Mouse (Mus musculus) adrenal gland, adult (tissue): Measurements from ENCODE around the gene Angpt4.

ENCODE experiments used
- DNase-seq, 2 experiments: peaks; one replicate each; pipeline ENCODE4 v3.0.0; 2022 to 2023; ENCODE audit warnings: low spot score in 1 of 2; ENCODE audit not compliant: inconsistent age in 2 of 2

Angpt4 gene

DNA sequence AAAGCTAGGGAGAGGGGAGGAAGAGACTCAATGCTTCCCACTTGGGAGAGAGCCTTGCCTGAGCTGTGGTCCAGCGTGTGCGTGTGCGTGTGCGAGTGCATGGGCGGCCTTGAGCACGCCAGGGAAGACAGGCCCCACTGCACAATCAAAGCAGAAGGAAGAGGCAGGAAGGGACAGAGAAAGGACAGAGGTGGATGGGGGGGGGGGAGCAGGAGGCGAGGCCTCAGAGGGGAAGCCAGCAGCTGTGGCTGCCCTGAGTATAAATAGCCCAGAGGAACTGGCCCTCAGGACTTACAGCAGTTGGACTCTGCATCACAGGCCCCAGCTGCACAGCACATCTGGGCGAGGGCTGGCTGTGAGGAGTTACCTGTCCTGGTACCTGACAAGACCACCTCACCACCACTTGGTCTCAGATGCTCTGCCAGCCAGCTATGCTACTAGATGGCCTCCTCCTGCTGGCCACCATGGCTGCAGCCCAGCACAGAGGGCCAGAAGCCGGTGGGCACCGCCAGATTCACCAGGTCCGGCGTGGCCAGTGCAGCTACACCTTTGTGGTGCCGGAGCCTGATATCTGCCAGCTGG, at the start of gene Angpt4:
Gene Angpt4, plus strand, starts transcription at position 292 of the 582 bp plus-strand sequence.
- no peak for DNase-seq

DNA sequence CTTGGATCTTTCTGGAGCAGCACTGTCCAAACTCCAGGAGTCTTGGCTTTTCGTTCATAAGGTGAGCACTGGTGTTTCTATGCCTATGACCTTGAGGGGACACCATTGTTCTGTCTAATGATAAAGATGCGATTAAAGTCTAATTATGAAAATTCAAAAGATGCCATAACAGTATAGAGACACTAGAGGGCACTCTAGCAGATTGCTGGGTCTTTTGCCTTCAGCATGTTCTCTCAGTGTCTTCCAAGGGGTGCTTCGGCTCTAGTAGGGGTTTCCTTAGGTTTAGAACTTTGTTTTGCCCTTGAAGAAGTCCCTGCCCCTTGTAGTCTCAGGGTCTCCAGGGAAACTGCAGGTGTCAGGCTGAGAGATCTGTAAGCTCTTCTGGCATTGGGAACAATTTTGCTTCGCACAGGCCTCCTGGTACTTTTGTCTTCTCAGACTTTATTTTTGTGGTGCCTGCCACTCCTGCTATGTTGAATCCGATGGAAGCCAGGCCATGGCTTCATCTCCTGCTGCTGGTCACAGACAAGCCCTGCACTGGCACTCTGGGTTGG, 48.7 kb upstream of the Angpt4 start:
- DNase-seq = no peak

DNA sequence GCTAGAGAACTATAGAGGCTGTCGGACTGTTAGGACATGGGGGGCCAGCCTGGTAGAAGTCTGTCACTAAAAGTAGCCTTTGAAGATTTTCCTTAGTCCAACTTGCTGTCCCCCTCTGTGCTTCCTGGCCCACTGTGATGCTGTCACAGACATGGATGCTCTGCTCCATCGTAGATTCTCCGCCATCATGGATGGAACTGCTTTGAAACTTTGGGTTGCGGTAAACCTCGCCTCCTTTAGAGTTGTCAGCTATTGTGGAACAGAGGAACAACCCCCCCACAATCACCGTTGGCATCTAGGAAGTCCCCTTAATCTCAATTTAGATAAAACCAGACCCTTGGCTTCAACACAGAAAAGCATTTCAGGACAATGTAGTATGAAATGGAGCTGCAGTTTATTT, 46.1 kb upstream of the Angpt4 start:
- DNase-seq = no peak

DNA sequence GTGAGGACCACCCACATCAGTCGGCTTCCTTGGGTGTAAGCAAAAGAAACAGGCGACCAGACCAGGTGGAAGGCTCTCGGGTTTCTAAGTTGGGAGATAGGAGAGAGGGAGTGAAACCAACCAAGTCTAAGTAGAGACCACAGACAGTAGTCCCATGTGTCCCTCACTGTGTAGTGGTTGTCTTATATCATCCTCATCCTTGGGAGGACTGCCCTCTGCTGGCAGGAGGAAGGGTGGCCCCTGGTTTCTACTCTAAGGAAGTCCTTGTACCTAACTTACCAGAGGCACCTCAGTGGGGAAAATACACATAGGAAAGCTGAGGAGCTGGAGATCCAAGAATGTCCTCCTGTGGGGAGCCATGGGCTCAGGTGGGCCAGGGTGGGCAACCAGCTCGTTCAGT, 44.5 kb upstream of the Angpt4 start:
- DNase-seq = peak; percentile 49 to 81

DNA sequence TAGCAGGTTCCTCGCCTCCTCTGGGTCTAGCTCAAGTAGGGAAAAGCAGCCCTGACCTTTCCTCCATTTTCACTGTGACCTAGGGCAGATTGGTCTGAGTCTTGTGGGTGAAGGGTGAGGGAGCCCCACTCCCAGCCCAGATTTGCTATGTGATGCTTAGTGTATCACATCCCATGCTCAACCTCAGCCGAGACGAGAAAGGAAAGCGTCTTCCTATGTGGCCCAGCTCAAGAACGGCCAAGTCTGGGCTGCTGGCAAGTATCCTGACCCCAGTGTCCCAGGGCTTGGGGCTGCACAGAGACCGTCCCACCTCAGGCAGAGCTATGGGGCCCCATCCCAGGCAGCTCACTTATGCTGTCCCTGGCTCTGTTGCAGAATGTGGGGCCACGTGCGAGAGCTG, 42.8 kb upstream of the Angpt4 start:
- no peak for DNase-seq

DNA sequence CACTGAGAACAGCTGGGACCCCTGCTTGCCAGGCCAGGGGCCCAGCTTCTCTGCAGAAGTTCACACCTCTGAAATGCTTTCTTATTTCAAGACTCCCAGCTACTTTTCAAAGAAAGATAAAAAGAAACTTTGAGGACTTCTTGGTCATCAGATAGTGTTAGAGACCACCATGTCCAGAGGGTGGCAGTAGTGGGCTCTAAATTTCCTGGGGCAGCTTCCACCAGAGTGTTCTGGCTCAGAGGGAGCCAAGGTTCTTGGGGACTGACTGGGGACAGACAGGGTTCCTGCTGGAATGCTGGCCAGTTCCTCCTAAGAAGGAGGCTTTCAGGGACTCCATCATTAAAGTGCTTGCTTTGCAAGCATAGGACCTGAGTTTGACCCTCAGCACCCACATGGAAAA, 36.5 kb upstream of the Angpt4 start:
- peak; percentile 13 to 53 for DNase-seq

DNA sequence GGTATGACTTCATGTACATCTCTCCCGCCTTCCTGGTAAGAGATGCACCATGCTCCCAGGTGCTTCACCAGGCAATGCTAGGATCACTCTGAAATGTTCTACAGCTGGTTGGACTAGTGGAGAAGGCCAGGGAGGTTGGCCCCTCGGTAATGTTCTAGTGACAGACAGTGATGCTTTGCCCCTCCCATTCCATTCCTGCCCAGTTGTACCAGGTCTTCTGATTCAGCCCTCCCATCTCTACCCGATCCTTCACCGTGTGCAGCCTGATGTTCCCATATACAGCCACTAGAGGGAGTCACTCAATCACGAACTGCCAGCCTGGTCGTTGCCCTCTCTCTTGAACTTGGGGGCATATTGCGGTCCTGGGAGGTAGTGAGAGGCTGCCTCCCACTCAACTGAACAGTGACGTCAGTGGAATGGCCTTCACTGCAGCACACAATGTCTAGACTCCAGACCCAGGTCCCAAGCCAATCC, 35.0 kb upstream of the Angpt4 start:
- DNase-seq = peak; percentile 45 to 86

DNA sequence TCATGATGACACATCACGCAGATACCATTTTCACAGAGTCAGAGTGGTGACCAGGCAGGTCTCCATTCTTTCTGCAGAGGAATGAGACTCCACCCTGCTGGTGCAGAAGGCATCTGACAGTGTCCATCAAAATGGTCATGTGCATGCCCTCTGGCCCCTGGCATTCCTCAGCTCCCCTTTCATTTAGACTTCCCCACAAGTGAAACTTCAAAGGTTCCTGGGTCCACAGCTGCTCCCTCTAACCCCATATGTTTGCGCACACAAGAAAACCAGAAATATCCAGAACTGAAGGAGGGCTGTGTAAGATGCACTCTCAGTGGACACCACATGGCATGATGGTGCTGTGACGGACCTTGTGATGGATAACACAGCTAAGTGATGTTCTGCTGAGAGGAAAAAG, 32.4 kb upstream of the Angpt4 start:
- DNase-seq = no peak

DNA sequence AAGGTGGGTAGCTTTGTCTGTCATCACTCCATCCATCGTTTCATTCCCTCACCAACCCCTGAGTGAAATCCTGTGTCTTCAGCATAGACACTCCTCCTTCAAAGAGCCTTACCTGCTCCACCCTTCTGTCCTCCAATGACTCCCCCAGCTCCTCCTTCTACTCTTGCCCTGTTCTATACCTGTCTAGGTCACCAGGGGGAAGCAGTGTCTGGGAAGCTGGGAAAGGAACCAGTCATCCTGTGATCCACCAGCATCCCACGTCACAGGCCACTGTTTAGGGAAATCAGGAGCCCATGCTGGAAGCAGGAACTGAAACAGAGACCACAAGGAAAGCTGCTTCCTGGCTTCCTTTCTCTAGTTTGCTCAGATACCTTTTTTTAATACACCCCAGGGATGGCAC, 31.2 kb upstream of the Angpt4 start:
- no peak for DNase-seq

DNA sequence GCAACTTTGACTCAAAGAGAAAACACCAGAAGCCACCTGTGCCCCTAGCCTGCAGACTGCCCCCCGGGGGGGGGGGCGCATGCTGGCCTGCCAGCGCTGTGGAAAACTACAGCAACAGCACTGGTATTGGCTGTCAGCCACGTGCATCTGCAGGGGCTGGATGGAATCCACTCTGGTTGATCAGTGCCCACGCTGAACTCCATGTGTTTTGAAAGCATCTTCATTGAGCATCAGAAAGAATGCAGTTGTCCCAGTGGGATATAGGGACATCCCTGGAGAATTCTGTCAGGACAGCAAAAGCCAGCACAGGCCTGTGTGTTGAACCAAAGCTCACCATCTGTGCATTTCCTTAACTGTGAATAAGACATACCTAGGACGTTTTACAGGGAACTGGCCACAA, 20.0 kb upstream of the Angpt4 start:
- DNase-seq = no peak

DNA sequence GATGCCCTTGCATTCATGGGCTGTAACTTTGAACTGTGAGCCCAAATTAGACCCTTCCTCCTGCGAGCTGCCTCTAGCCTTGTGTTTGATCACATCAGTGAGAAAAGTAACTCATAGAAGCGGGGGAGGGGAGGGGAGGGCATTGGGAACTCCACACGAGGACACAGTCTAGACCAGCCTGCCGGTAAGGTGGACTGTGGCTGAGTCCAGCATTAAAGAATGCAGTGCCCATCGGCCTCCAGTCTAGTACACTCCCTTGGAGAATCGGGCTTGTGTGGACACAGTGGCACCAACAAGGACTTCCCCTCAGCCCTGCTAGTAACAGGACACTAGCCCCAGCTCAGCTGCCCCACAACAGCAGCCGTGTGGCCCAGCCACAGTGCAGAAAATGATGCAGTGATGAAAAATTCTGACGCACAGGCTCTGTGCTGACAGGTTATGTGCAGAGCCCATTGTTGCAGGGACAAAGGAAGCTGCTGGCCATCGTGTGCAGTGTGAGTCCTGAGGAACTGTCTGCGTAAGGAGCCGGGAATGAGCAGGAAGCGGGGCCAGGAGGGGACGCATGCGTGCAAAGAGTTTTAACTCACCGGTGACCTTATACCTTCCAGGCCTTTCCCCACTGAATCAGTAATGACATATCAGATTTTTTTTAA, 17.8 kb upstream of the Angpt4 start:
- no peak for DNase-seq

DNA sequence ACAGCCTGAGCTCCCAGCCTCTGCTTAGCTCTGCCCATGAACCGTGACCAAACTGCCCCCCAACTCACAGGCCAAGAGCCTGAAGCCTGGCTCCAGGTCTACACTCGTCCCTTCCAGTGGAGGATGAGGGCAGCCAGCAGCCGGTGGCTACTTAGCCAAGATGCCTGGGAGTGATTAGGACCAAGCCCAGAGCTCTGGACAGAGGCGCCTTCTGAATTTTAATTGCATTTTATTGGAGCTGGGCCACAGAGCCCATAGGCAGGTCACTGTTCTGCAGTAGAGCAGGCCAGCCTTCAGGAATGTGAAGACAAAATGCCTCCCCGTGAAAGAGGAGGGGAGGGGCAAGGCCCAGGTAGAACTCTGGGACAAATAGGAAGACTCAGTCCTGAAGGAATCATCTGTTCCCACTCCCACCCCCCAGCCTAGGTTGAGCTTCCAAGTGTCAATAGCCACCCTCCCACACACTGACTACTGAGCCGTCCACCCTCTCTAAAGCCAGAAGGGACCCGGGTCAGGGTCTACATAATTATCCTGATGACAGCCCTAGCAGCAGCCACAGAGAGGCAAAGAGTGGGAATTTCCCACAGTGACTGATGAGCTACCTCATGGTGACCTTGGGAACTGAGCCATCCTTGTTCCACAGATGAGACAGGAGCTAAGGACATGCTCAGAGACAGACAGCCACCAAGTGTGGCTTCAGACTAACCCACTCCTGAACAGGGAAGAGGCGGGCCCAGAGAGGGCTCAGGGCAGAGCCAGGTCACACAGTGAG, 16.6 kb upstream of the Angpt4 start:
- DNase-seq = peak in 1 of 2 experiments; percentile 64

DNA sequence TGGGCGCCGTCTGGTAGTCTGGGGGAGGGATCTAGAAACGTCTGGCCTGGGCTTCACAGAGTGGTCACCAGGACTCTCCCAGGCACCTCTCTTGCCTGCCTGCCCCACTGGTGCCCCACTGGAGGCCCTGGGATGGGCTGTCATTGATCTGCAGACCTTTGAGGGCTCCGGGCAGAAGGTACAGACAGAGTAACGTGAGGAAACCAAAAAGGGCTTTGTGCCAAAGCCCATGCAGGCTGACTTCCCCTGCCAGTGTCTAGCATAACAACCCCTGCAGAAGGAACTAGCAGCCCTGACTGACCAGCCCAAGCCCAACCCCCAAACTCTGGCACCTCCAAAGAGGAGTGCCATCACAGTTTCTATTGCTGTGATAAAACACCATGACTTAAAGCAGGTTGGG, 15.1 kb upstream of the Angpt4 start:
- DNase-seq = no peak

DNA sequence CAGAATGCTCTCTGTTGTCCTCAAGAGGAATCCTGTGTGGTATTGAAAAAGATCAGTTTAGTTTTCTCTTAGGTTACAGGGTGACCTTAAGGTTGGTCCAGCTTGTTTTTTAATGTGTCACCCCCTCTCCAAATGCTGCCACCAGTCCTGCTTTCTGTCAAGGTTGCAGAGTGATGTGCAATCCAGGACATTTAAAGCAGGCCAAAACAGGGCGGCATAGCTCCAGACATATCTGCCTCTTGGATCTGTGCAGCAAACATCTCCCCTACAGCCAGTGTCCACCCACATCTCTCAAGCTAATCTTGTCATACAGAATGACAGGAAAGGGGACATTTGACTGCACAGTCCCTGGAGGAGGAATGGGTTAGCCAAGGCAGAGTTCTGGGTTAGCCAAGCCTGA, 12.9 kb upstream of the Angpt4 start:
- DNase-seq = peak; percentile 13 to 66

DNA sequence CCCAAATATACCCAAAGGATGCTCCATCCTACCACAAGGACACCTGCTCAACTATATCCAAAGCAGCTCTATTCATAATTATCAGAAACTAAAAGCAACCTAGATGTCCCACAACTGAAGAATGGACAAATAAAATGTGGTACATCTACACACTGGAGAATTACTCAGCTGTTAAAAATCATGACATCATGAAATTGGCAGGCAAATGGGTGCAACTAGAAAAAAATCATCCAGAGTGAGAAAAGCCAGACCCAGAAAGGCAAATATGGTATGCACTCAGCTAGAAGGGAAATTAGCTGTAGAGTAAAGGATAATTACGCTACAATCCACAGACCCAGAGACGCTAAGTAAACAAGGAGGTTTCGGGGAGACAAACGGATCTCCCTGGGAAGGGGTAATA, 10.2 kb upstream of the Angpt4 start:
- DNase-seq = no peak

DNA sequence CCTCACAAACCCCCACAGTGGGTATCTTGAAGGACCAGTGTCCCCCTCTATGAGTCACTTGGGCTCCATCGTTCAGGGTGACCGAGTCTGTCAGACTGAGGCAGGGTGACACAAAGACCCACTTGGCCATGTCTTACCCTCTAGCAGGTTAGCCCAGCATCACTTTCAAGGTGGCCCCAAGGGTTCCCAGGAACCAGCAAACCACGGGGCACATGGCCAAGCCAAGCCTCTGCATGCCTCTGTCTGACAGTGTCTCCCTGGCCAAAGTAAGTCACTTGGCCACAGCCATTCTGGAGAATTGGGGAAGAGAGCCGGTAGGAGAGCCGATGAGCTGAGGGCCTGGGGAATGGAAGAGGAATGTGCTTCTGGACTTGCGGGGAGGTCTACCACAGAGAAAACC, 7.7 kb upstream of the Angpt4 start:
- DNase-seq = no peak

DNA sequence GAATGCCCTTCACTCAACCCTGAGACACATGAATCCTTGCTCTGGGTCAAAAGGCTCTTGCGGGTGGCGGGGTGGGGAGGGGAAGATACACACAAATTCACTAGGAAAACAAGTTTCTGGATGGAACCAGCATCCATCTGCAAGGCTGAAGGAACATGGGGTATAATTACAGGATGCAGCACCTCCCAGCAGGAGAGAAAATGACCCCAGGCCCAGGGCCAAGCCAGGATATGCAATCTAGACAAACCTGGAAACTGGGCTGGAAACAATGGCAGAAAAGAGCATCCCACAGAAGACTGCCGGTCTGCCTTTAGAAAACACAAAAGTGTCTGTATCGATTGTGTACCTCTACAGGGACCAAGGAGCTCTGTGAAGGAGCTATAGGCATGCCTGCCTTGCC, 7.1 kb upstream of the Angpt4 start:
- DNase-seq = no peak

DNA sequence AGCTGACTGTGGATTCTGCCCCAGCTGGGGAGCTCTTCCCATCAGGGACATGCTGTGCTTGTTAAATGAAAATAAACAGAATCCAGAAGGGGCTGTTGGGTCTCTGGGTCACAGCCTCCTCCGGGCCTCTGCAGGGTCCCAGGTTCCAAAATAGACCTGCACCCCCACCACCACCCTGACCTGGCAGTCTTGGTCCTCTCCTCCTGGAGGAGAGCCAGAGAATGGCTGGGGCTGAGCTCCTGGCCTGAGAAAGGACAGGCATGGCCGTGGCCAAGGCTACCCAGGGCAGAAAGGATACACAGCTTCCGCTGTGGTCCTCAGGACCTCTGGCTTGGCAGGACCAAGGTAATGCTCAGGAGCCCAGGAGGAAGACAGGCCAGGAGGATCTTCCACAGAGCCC, 6.4 kb upstream of the Angpt4 start:
- no peak for DNase-seq

DNA sequence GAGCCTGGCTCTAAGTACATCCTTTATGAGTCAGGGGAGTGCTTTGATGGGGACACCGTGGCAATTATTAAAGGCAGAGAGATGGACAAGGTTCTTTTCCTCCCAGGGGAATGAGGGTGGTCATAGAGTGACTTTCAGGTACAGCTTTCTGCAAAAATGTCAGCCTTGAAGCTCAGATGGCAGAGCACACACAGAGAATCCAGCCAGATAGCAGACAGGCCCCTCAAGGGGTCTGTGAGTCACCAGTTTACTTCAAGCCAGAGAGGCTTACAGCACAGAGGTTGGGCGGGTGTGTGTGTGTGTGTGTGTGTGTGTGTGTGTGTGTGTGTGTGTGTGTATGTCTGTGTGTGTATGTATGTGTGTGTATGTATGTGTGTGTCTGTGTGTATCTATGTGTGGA, 4.0 kb upstream of the Angpt4 start:
- DNase-seq = no peak

DNA sequence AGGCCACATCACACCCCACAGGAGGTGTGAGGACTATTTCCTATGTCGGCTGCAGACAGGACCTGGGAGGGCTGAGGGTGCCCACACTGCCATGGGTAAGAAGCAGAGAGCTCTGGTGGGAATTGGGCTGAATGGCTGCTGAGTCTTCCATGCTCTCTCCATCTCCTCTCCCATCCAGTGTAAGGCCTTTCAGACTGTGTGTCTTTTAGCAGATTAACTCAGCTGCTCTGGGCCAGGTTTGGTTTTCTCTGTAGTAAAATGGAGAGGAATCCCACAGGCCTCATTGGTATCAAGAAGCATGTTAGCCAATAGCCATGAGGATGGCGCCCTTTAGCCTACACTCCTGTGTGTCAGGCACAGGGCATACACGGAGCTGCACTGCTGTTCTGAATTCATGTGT, 1.6 kb upstream of the Angpt4 start:
- DNase-seq = no peak

DNA sequence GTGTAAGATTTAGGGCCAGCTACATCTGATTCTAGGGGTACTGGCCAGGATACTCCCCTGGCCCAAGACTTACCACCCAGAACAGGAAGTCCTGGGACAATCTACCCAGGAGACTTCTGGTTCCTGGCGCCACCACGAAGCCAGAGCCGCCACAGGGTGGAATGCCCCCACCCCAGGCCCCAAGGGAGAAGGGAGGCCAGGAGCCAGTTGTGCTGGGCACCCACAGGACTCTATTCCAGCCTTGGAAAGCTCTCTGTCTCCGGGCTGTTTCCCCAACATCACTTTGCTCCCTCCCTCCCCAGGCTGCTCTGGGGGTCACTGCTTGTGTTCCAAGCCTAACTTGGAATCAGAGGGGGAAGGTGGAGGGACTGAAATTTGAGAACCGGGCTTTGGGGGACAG, 512 bp upstream of the Angpt4 start:
- DNase-seq = no peak

DNA sequence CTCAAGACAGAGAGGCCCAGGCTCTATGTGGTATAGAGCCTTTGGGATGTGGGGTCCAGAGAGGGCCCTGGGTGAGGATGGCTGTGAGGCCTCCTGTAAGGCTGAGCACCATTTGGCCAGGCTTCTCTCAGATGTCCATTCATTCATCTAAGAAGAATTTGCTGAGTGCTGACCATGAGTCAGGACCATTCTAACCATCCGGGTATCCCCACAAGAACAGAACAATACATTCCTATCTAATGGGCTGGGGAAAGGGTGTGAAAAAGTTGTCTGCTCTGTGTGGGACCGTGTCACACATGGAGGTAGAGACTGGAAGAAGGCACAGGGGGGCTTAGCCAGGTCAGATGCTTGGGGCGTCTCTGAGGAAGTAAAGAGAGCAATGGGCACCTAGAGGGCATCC, 741 bp downstream of the Angpt4 start:
- DNase-seq = no peak
